Mouse (Mus musculus): ENCODE measurements at regions not wholly inside any gene's neighbourhood (a gene's known extent, or its start where the extent isn't known, plus 50 kb on each side); places are given as distances from the start of the nearest gene placed in this dataset.

- no peak for DNase-seq
These were observed 227.7 kb downstream of the Adgrl2 start for GRCm38 (mm10) chr3:148762541-148763225.

GRCm38 (mm10) chr3:148761586-148761985 is 228.8 kb downstream of the Adgrl2 start:
- DNase-seq = no peak

GRCm38 (mm10) chr3:148759500-148759899 is 230.9 kb downstream of the Adgrl2 start:
- DNase-seq = no peak

DNA sequence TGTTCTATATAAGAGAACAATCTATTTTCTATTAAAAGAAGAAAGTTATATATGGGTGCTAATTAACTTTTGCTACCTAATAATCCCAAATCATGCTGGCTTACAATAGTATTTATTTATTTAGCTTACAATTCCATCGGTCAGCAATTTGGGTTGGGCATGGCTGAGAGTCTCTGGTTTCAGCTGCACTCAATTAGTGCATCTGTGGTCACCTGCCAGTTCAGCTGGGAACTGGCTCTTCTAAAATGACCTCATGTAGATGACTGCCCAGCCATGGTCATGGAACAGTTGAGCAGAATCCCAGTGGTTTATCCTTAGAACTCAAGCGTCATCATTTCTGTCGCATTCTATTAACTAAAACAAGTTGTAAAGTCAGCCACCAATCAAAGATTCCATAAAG is 244.1 kb downstream of the Adgrl2 start:
- DNase-seq = no peak

- no peak for DNase-seq
These were observed 245.7 kb downstream of the Adgrl2 start for GRCm38 (mm10) chr3:148744651-148745050.

- no peak for DNase-seq
These were observed 256.1 kb downstream of the Adgrl2 start for GRCm38 (mm10) chr3:148734194-148734749.

DNA sequence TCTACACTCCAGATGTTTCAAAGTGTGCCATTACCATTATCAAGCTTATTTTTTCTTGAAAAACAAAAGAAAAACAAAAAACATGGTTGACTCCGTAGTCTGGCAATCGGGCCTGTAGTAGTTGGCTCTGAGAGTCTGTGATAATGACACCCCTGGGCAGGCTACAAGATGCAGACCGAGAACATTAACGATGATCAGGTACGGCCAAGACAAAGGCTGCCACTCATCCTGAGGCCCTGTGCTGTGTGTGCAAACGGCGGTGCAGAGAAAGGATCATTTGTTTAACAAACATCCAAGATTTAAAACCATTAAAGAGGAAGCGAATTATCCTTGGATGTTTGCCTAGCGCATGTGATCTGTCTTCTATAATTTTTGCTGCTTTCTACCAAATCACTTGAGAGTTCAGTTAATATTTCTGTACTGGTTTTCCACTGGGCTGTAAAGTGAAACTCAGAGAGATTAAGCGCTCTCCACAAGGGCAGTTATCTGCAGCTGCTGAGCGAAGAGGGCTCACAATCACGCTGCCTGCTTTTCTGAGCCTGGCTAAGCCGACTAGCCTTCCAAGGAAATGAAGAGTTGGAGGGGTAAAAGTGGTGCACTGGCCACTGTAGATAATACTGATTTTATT is 257.0 kb downstream of the Adgrl2 start:
- DNase-seq = no peak

- no peak for DNase-seq
These were observed 258.9 kb downstream of the Adgrl2 start for GRCm38 (mm10) chr3:148731436-148731835.

DNA sequence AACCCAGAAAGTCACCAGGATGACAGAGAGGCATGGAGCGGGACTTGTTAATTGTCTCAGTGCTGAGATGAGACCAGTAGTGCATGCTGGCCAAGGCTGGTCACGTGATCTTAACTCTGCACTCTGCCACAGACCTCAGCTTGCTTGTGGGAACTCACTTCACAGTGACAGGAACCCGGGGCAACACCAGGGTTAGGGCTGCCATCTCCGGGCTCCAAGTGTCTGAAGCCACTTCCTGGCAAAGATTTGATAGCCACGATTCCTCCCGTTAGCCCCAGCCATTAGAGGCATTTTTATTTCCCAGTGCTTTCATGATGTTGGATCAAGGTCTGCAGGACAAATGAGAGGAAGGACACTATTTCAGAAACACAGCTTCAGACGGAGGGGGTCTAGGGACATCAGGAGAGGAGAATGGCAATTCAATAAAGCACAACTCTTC is 261.1 kb downstream of the Adgrl2 start:
- peak; percentile 39 to 44 for DNase-seq

DNA sequence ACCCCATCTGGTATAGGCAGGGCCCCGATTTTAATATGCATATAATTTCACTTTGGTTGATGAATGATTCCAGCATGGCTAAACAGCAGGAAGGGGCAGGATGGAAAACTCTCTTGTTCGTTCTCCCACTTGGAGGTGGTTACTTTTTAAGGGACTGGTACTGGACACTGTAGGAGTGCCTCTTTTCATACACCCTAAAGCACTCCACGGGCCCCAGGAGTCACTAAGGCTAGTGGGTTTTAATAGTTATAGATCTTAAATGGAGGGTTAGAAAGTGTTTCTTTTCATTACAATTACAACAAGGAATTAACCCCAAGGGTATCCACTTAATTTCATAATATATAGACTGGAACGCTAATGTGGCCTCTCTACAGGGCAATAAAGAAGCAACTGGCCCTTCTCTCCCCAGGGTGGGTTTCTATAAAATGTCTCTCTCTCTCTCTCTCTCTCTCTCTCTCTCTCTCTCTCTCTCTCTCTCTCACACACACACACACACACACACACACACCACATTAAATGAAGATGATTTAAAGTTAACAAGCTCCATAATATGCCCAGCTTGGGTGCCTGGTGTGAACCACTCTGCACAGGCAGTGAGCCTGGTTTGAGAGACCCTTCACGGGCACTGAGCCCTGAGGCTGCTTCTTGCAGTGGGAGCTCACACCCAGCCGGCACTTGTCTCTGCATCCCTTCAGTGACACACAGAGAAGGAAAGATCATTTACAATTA is 261.7 kb downstream of the Adgrl2 start:
- no peak for DNase-seq

GRCm38 (mm10) chr3:148726596-148727331 is 263.6 kb downstream of the Adgrl2 start:
- no peak for DNase-seq

- DNase-seq = no peak
These were observed 293.8 kb downstream of the Adgrl2 start for GRCm38 (mm10) chr3:148696555-148696954.

DNA sequence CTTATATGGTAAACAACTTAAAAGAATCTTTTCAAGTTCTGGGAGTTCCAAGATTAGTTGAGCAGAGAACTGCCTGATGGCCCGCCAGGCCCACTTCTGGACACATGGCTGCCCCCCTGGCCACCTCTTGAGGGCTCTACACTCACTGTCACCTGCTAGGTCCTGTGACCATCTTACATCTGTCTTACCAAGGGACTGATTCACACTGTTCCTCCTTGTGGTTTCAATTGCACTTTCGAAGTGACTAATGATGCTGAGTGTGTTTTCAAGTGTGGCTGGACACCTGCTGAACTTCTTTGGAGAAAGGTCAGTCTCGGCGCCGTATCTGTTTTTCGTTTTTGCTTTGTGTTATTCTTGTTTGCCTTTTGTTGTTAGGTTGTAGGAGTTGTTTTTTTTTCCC is 294.9 kb downstream of the Adgrl2 start:
- DNase-seq = no peak

GRCm38 (mm10) chr3:148683181-148683580 is 307.2 kb downstream of the Adgrl2 start:
- DNase-seq = no peak

GRCm38 (mm10) chr3:148682445-148682994 is 307.8 kb downstream of the Adgrl2 start:
- no peak for DNase-seq

GRCm38 (mm10) chr3:148681186-148681585 is 309.2 kb downstream of the Adgrl2 start:
- DNase-seq = no peak

- peak; percentile 58 to 67 for DNase-seq
These were observed 309.6 kb downstream of the Adgrl2 start for GRCm38 (mm10) chr3:148680737-148681136.

DNA sequence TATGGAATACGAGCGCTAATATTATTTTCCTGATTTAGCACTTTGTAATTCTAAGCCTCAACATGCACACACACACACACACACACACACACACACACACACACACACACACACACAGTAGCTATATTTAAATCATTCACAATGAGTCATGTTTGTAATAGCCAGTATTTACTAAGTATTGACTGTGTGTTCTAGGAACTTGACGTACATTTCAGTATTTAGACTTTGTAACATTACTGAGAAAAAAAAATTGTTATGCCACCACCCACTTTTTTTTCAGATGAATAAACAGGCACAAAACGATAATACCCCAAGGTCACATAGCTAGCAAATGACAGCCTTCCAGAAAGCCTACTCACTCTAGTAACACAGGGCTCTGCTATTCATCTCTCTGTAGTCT is 310.3 kb downstream of the Adgrl2 start:
- no peak for DNase-seq

GRCm38 (mm10) chr3:148679121-148679520 is 311.2 kb downstream of the Adgrl2 start:
- no peak for DNase-seq

GRCm38 (mm10) chr3:148676025-148676424 is 314.3 kb downstream of the Adgrl2 start:
- peak in 1 of 2 experiments; percentile 4 for DNase-seq

DNA sequence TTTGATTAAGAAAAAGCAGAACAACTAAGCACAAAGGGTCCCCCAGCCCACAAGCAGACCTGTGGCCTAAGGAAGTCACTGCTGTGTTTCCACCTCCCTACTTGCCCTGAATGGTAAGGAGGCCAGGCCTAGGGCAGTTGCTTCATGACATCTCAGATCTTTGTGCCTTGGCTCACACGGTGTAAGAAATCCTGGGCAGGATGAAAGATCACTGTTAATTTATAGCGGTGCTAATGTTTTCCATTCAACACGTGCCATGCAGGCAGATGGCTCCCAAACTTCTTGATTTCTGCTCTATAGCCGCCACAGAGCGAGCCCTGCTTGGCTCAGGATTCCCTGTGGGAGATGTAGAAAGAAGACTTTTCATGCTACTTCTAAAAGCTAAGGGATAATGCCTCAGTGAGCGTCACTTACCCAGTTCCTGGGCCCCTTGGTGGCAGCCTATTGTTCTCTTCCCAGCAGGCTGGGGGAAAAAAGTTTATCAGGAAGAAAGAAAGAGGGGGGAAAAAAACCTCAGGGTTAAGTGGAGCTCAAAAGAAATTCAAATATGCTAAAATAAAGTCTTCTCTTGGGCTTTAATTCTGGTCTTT is 327.4 kb downstream of the Adgrl2 start:
- DNase-seq = no peak

DNA sequence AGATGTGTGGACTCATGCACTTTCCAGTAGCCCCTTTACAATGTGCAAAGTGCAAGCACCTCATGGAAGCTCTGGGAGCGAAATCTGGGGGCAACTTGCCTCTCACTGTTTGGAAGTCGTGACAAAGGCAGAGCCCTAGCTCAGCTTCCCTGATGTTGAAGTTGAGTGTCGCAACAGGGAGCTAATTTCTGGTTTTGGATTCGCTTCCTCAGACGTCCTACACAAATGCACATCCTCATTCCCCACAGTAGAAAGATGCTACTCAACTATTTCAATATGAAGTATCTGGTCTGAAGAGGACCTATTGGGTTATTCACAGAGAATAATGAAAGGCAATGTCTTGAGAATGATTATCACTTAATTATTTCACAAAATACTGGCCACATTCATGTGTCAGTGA is 331.3 kb downstream of the Adgrl2 start:
- no peak for DNase-seq

All from kidney, postnatal 25 days (tissue).